Mouse (Mus musculus) CD4-positive, CD25-positive, alpha-beta regulatory T cell, adult 2 months (primary cell): ENCODE data around the gene Apoa5.
"Not testable (repeated sequence)": the region's sequence is repeated elsewhere in the genome, so short reads cannot be mapped to it uniquely, and the experiment has no call there.

Source experiments
- DNase-seq: peaks from one replicate; pipeline ENCODE4 v3.0.0-alpha.2; 2012; ENCODE audit warnings: low read depth, low spot score

Gene Apoa5

DNA sequence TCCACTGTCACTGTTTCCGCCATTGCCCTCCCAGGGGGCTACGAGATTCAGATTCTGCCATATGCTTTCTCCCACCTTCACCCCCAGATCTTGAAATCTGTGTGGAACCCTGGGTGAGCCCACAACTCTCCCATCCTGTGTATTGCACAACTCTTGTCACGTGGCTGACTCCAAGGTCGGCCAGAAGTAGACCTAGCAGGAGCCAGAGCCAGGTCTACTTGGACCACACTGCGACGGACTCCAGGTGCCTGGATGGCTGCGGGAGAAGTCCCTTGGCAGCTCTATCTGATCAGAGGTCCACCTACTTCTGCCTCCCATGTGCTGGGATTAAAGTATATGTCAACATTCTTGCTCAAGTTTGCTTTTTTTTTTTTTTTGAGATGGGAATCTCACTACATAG is 7.3 kb upstream of the Apoa5 start:
- no peak for DNase-seq

- DNase-seq: no peak
These were observed 692 bp downstream of the Apoa5 start for GRCm38 (mm10) chr9:46269125-46269524.

- DNase-seq: no peak
These were observed 2.3 kb downstream of the Apoa5 start for GRCm38 (mm10) chr9:46270782-46271181.

- DNase-seq: peak; percentile 52
These were observed 3.6 kb downstream of the Apoa5 start for GRCm38 (mm10) chr9:46272070-46272469.

- DNase-seq: peak; percentile 93
These were observed 4.4 kb downstream of the Apoa5 start, which contains the start of gene Zpr1 for GRCm38 (mm10) chr9:46272677-46273454. Gene Zpr1 (plus strand): TSS chr9:46273064.

DNA sequence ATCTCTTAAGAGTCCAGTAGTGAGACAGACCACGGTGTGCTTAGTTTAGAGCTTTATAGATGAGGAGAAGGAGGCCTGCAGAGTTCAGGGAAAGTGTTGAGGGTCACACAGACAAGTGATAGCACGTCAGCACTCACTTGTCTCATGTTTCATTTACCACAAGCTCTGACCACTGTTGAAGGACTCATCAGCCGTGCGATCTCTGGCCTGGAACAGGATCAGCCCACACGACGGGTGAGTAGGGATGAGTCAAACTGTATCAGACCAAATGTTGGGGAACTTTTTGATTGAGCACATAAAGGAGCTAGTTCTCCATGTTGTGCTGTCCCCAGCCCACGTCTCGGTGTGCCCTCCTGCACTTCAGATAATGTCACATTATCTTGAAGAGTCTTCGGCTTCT is 6.1 kb downstream of the Apoa5 start:
- no peak for DNase-seq

DNA sequence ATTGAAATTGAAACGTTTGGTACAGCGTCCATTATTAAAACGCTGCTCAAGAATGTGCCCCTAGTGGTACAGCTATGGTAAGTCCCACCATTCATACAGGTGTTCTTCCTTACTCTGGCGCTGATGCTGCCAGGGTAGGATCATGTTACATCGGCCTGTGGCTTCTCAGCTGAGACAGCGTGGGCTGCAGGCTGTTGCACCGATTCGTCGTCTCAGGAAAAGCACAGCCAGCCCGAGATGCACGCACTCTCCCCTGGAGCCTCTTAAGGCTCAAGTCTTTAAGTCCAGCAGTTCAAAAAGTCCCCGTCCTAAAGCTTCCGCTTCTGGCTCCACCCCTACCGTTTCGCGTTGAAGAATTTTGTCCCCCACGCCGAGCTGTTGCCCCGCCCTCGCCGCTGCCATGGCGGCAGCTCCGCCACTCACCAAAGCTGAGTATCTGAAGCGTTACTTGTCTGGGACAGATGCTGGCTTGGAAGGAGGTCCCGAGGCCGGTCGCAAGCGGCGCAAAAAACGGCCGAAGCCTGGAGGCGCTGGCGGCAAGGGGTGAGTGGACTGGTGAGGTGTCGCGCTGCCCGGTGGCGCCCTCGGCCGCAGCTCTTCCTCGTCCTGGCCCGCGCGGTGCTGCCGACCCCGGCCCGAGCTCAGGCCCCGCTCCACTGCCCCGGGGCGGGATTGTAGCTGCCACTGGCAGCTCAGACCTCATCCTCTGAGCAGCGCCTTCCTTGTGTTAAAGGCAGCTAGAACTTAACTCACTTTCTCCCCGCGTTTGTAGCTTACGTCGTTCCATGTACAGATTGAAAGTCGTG is 14.4 kb downstream of the Apoa5 start, which contains the start of gene Bud13:
Bud13 (plus strand) TSS at position 378 of the 806 bp plus-strand sequence.
- DNase-seq: peak; percentile 94

DNA sequence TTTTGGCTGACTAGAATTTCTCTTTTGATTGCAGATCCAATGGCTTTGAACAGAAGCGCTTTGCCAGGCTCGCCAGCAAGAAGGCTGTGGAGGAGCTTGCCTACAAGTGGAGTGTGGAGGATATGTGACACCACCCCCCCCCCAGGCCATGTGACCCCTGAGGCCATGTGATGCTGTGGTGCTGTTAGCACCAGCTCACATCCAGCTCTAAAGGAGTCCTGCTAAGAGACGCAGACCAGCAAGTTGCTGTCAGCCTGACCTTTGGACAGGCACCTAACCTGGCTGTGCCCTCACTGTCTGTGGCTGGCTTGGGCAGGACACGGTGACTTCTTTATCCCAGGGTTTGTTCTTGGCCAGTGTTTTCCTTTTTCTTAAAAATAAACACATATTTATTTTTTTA is 29.9 kb downstream of the Apoa5 start:
- no peak for DNase-seq

DNA sequence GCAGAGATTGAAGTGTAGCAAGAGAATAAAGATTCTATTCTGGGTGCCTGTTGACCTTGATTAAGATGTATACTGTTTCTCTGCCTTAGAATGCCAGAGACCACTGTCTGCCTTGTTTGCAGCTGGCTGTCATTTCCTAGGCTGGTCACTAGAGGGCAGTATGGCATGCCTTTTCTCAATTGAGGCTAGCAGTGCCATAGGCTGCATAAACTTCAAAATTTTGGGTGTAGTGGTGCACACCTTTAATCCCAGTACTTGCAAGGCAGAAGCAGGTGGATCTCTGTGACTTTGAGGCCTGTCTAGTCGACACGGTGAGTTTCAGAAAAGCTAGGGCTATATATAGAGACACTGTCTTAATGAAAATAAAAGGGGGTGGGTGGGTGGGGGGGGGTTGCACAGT is 33.7 kb downstream of the Apoa5 start:
- DNase-seq: peak; percentile 76

GRCm38 (mm10) chr9:46309121-46309520 is 40.7 kb downstream of the Apoa5 start:
- peak; percentile 21 for DNase-seq

DNA sequence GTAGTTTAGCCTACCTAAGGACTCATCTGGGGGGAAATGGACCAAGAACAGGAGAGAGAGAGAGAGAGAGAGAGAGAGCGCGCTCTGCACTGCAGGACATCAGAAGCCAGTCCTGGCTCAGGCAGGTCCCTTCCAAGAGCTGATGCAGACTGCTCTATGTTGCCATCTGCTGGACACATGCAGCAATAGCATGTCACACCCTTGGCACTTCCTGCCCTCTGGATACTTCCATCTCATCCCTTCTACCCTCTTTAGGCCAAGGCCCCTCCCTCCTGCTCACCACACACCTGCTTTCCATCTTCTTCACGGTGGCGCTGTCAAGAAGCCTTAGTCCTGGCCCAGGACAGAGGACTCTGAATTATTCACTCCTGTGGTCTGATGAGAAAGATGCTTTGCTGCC is 46.1 kb downstream of the Apoa5 start:
- DNase-seq: peak; percentile 85

- DNase-seq: no peak
These were observed 46.5 kb downstream of the Apoa5 start for GRCm38 (mm10) chr9:46314921-46315320.

DNA sequence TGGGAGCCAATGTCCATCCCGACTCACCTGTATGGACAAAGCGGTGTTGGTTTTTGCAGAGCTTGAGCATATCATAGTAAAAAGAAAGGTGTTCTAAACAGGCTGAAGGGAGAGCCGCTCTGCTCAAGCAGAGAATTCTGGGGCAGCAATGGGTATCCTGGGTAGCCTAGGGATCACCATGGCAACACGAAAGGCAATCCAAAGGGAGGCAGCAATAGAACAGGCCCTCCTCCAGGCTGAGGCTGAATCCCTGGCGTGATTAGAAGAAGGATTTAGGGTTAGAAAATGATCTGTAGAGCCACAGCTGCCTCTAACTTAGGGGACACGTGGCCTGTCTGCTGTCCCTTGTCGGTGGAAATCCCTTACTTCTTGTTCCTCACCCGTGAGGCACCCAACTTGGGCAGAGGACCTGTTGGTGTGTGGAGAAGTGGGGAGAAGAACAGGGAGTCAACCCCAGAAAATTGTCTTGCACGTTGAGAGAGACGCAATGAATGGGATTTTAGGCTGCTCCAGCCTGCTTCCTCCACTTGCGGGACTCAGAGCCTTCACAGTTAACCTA is 47.5 kb downstream of the Apoa5 start:
- no peak for DNase-seq

DNA sequence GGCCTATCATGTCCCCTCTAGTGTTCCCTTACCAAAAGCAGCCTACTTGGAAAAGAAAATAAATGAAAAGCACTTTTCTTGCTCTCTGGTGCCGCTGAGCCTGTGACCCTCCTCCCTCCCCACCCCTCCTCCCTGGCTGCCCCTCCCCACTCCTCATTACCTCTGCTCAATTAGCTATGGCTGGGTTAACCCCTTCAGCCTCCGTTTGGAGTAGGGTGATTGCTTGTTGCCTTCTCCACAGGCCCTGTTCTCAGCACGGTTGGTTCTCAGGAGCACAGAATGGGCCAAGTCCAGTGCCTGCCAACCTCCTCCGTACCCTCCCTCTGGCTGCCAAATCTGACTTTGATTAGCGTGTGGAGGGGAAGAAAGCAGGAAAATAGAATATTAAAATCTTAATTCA is 48.0 kb downstream of the Apoa5 start:
- DNase-seq: no peak

- no peak for DNase-seq
These were observed 48.5 kb downstream of the Apoa5 start for GRCm38 (mm10) chr9:46316909-46317308.

GRCm38 (mm10) chr9:46317957-46318356 is 49.5 kb downstream of the Apoa5 start:
- DNase-seq: peak; percentile 13

GRCm38 (mm10) chr9:46319886-46320285 is 51.5 kb downstream of the Apoa5 start, which contains the start of gene 4931429L15Rik:
Gene 4931429L15Rik (minus strand): TSS chr9:46319986.
- DNase-seq: not testable (repeated sequence)

DNA sequence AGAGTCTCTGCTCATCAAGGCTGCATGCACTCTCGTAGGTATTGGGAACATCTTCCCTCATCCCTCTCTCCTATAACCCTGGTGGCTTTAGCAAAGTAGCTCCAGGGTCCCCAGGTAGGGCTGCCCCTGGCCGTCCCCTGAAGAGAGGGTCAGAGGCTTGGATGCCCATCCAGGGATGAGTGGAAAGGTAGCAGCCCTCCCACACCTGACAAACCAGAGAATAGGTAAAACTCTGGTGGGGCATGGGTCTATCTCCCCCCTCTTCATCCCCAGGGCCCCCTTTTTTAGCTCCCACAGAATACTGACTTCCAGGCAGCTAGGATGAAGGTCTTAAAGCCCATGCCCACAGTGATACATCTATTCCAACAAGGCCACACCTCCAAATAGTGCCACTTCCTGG is 52.0 kb downstream of the Apoa5 start:
- DNase-seq: no peak
